Mouse (Mus musculus): ENCODE data around the gene Pla2g6. TPM values are rescaled to one million over a fixed set of nuclear protein-coding genes. Genes with fewer than 3 reads are reported as not detected.
A peak's percentile ranks its signal among the peaks of the same experiment; 100 is the strongest.

Gene Pla2g6
- polyA plus RNA-seq, 1 experiment from 2014 or later, result 12.7 TPM

GRCm38 (mm10) chr15:79306043-79306637, 22.1 kb downstream of the Pla2g6 start:
- Histone ChIP-seq H3K4me2 (replicated peaks) (no peak overlapping the region), H3K4me3 (no peak overlapping the region), H3K36me3 (peaks cover 38% of the 10 kb centered on the region), H3K27me3 (no peaks in the 10 kb centered on the region), H3K27ac (no peak overlapping the region), H3K9me3 (no peaks in the 10 kb centered on the region), H3K9ac (no peak overlapping the region), H3K4me1 (no peaks in the 10 kb centered on the region)
- ATAC-seq (ENCODE audit: low FRiP score, low read depth), result no peak
- WGBS, result 77% methylated on average over 22 of the region's 23 CpGs

- Histone ChIP-seq H3K9me3 (no peaks in the 10 kb centered on the region), H3K9ac (no peak overlapping the region), H3K36me3 (peaks cover 38% of the 10 kb centered on the region), H3K4me1 (no peaks in the 10 kb centered on the region), H3K27me3 (no peaks in the 10 kb centered on the region), H3K4me3 (no peak overlapping the region), H3K4me2 (replicated peaks) (no peak overlapping the region), H3K27ac (no peak overlapping the region)
- WGBS, result 69% methylated on average over 4 of the region's 5 CpGs
- no peak for ATAC-seq (ENCODE audit: low FRiP score, low read depth)
These were observed 23.4 kb downstream of the Pla2g6 start for GRCm38 (mm10) chr15:79304832-79305231.

- Histone ChIP-seq H3K4me2 (replicated peaks) (no peak overlapping the region), H3K9me3 (no peaks in the 10 kb centered on the region), H3K4me3 (no peak overlapping the region), H3K4me1 (no peaks in the 10 kb centered on the region), H3K36me3 (peaks cover 37% of the 10 kb centered on the region), H3K27ac (no peak overlapping the region), H3K27me3 (no peaks in the 10 kb centered on the region), H3K9ac (no peak overlapping the region)
- 79% methylated on average over 8 of the region's 8 CpGs for WGBS
- ATAC-seq (ENCODE audit: low FRiP score, low read depth), result no peak
These were observed 24.5 kb downstream of the Pla2g6 start for GRCm38 (mm10) chr15:79303725-79304124.

GRCm38 (mm10) chr15:79299563-79300155, 28.5 kb downstream of the Pla2g6 start:
- Histone ChIP-seq H3K27me3 (no peaks in the 10 kb centered on the region), H3K9me3 (no peaks in the 10 kb centered on the region), H3K27ac (no peak overlapping the region), H3K4me3 (no peak overlapping the region), H3K36me3 (peaks cover 16% of the 10 kb centered on the region; the same call in 1 of the 2 replicates), H3K9ac (no peak overlapping the region), H3K4me1 (no peaks in the 10 kb centered on the region; the same call in 1 of the 2 replicates), H3K4me2 (replicated peaks) (no peak overlapping the region)
- no peak for ATAC-seq (ENCODE audit: low FRiP score, low read depth)
- WGBS, result 70% methylated on average over 2 of the region's 2 CpGs

GRCm38 (mm10) chr15:79298553-79298952, 29.6 kb downstream of the Pla2g6 start:
- H3K9me3 ChIP-seq, result no peaks in the 10 kb centered on the region
- no peak overlapping the region; the same call in 1 of the 2 replicates for H3K27ac ChIP-seq
- H3K9ac ChIP-seq, result 0 out of 2 replicates have a peak overlapping the region, but pooled peaks have one; percentile 8
- 78% methylated on average over 6 of the region's 6 CpGs for WGBS
- H3K4me2 ChIP-seq (replicated peaks), result no peak overlapping the region
- H3K27me3 ChIP-seq, result no peaks in the 10 kb centered on the region
- no peak for ATAC-seq (ENCODE audit: low FRiP score, low read depth)
- no peaks in the 10 kb centered on the region; the same call in 1 of the 2 replicates for H3K4me1 ChIP-seq
- H3K36me3 ChIP-seq, result peaks cover 10% of the 10 kb centered on the region; the same call in 1 of the 2 replicates
- H3K4me3 ChIP-seq, result no peak overlapping the region

GRCm38 (mm10) chr15:79292779-79293178, 35.4 kb downstream of the Pla2g6 start:
- ATAC-seq (ENCODE audit: low FRiP score, low read depth), result no peak
- 84% methylated on average over 9 of the region's 9 CpGs for WGBS

GRCm38 (mm10) chr15:79290340-79290739, 37.9 kb downstream of the Pla2g6 start:
- H3K27ac ChIP-seq, result no peak overlapping the region
- no peak overlapping the region for H3K9ac ChIP-seq
- peaks cover 24% of the 10 kb centered on the region for H3K36me3 ChIP-seq
- no peaks in the 10 kb centered on the region for H3K4me1 ChIP-seq
- 53% methylated on average over 3 of the region's 3 CpGs for WGBS
- no peaks in the 10 kb centered on the region for H3K9me3 ChIP-seq
- H3K4me2 ChIP-seq (replicated peaks), result no peak overlapping the region
- ATAC-seq (ENCODE audit: low FRiP score, low read depth), result no peak
- no peaks in the 10 kb centered on the region for H3K27me3 ChIP-seq
- no peak overlapping the region for H3K4me3 ChIP-seq

More at GRCm38 (mm10) chr15:79292779-79293178, 35.4 kb downstream of the Pla2g6 start:
- Histone ChIP-seq H3K9me3 (no peaks in the 10 kb centered on the region), H3K4me2 (replicated peaks) (no peak overlapping the region), H3K27ac (no peak overlapping the region), H3K27me3 (no peaks in the 10 kb centered on the region), H3K4me1 (no peaks in the 10 kb centered on the region), H3K4me3 (no peak overlapping the region), H3K9ac (no peak overlapping the region), H3K36me3 (peaks cover 12% of the 10 kb centered on the region; the same call in 1 of the 2 replicates)

GRCm38 (mm10) chr15:79289441-79289840, 38.7 kb downstream of the Pla2g6 start:
- ATAC-seq (ENCODE audit: low FRiP score, low read depth), result no peak
- 81% methylated on average over 12 of the region's 12 CpGs for WGBS

GRCm38 (mm10) chr15:79288387-79288786, 39.8 kb downstream of the Pla2g6 start:
- no peaks in the 10 kb centered on the region for H3K27me3 ChIP-seq
- no peaks in the 10 kb centered on the region for H3K4me1 ChIP-seq
- no peak overlapping the region for H3K4me3 ChIP-seq
- H3K9me3 ChIP-seq, result no peaks in the 10 kb centered on the region
- H3K4me2 ChIP-seq (replicated peaks), result no peak overlapping the region
- ATAC-seq (ENCODE audit: low FRiP score, low read depth), result no peak
- WGBS, result 78% methylated on average over 3 of the region's 3 CpGs
- no peak overlapping the region for H3K9ac ChIP-seq
- peaks cover 24% of the 10 kb centered on the region for H3K36me3 ChIP-seq
- H3K27ac ChIP-seq, result no peak overlapping the region

More at GRCm38 (mm10) chr15:79289441-79289840, 38.7 kb downstream of the Pla2g6 start:
- Histone ChIP-seq H3K27me3 (no peaks in the 10 kb centered on the region), H3K4me2 (replicated peaks) (no peak overlapping the region), H3K9ac (no peak overlapping the region), H3K4me1 (no peaks in the 10 kb centered on the region), H3K9me3 (no peaks in the 10 kb centered on the region), H3K27ac (no peak overlapping the region), H3K4me3 (no peak overlapping the region), H3K36me3 (peaks cover 24% of the 10 kb centered on the region)

- 93% methylated on average over 7 of the region's 7 CpGs for WGBS
- Histone ChIP-seq H3K4me1 (no peaks in the 10 kb centered on the region), H3K36me3 (peaks cover 24% of the 10 kb centered on the region), H3K4me3 (no peak overlapping the region), H3K9me3 (no peaks in the 10 kb centered on the region), H3K27ac (no peak overlapping the region), H3K4me2 (replicated peaks) (no peak overlapping the region), H3K9ac (no peak overlapping the region), H3K27me3 (no peaks in the 10 kb centered on the region)
- no peak for ATAC-seq (ENCODE audit: low FRiP score, low read depth)
These were observed 41.1 kb downstream of the Pla2g6 start for GRCm38 (mm10) chr15:79287091-79287490.

- Histone ChIP-seq H3K4me1 (no peaks in the 10 kb centered on the region; the same call in 1 of the 2 replicates), H3K27me3 (no peaks in the 10 kb centered on the region), H3K9ac (no peak overlapping the region), H3K9me3 (no peaks in the 10 kb centered on the region), H3K4me3 (no peak overlapping the region), H3K36me3 (peaks cover 24% of the 10 kb centered on the region), H3K4me2 (replicated peaks) (no peak overlapping the region), H3K27ac (no peak overlapping the region)
- whole genome bisulfite sequencing, result 92% methylated on average over 7 of the region's 7 CpGs
- ATAC-seq (ENCODE audit: low FRiP score, low read depth), result no peak
These were observed 42.0 kb downstream of the Pla2g6 start for GRCm38 (mm10) chr15:79286141-79286540.

GRCm38 (mm10) chr15:79285399-79285798, 42.8 kb downstream of the Pla2g6 start, which contains the start of gene Baiap2l2:
Baiap2l2 (minus strand) TSS chr15:79285537.
- no peak within 1 kb of the TSS for H3K4me2 ChIP-seq (replicated peaks)
- H3K9me3 ChIP-seq, result no peaks in the 10 kb centered on the region
- whole genome bisulfite sequencing, result 61% methylated on average over 10 of the region's 10 CpGs
- H3K9ac ChIP-seq, result no peak within 1 kb of the TSS
- H3K36me3 ChIP-seq, result peaks cover 24% of the 10 kb centered on the region
- ATAC-seq (ENCODE audit: low FRiP score, low read depth), result no peak
- no peaks in the 10 kb centered on the region; the same call in 1 of the 2 replicates for H3K4me1 ChIP-seq
- no peak within 1 kb of the TSS for H3K27ac ChIP-seq
- H3K27me3 ChIP-seq, result no peaks in the 10 kb centered on the region
- no peak within 1 kb of the TSS for H3K4me3 ChIP-seq
